Mouse (Mus musculus) kidney, adult 2 months (tissue): ENCODE measurements around the gene Muc4.

Experiments
- CTCF ChIP-seq: fragments of 200-500 bp; conservative IDR thresholded peaks from 2 replicates; pipeline ENCODE4 v1.5.1; 2011; ENCODE audit warnings: low read depth, mild to moderate bottlenecking, control low read depth, low read length, moderate library complexity, mixed read lengths; ENCODE audit not compliant: insufficient read depth, insufficient read length
- POLR2A ChIP-seq: fragments of 200-500 bp; IDR thresholded peaks from one replicate; pipeline ENCODE4 v1.6.1; 2011; ENCODE audit warnings: low read depth, low read length, control low read depth

DNA sequence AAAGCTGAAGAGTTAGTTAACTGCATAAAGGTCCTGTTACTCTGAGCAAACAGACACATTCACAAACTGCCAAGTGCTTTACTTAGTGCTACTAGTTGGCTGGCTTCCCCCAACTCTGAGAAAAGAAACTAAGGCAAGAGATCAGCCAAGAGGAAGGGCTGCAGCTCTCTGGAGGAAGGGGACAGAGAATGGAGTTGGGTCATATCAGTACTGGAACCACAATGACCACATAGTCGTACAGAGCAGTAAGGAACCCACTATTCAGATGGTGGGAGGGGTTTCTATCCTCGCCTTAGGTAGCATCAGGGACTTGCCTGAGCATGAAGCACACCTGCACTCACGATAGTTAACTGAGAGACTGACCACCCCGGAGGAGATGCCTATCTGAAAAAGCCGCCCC, 87.2 kb downstream of the Muc4 start:
- TF ChIP-seq CTCF (no peak), POLR2A (no peak)
